Mouse (Mus musculus) cerebellum, postnatal 14 days (tissue): ENCODE measurements around the gene Cacna1d.

Source experiments
- DNase-seq, 2 experiments: peaks; one replicate each; pipeline ENCODE4 v3.0.0; 2021; ENCODE audit warnings: mixed read lengths in 2 of 2

Cacna1d gene

DNA sequence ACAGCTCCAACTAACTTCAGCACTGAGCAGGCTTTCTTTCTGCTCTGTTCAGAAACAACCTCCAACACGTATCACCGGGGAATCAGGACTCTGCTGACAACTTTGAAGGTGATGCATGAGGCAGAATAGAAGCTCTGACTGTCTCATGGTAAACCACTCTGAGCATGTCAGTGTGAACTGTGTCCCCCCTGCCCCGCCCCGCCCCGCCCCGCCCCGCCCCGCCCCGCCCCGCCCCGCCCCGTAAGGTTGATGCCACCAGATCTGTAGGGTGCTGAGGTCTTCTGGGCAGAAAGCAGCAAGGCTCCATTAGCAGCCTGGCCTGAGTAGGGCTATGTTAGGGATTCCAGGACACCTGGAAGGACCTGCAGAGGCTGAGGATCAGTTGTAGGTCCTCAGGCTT is 424.5 kb downstream of the Cacna1d start:
- DNase-seq: no peak

DNA sequence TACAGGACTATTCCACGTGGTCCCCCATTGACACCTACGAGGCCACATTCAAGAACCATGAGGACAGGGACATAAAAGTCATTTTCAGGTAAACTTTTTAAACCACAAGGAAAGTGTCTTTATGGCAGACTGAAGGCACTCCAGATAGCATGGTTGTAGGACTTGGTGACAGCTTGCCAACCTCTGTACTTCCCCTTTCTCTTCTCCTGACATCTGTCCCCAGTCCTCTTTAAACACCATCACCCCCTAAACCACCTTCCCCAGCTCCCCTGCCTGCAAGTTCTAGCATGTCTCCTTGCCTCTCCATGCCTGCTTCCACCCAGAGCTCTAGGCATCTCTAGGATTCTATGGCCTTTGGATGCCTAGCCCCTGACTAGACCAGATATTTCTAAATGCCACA is 426.4 kb downstream of the Cacna1d start:
- no peak for DNase-seq

GRCm38 (mm10) chr14:30056031-30056766 is 435.1 kb downstream of the Cacna1d start:
- DNase-seq: peak; percentile 89 to 90

GRCm38 (mm10) chr14:30054922-30055321 is 436.3 kb downstream of the Cacna1d start:
- no peak for DNase-seq

DNA sequence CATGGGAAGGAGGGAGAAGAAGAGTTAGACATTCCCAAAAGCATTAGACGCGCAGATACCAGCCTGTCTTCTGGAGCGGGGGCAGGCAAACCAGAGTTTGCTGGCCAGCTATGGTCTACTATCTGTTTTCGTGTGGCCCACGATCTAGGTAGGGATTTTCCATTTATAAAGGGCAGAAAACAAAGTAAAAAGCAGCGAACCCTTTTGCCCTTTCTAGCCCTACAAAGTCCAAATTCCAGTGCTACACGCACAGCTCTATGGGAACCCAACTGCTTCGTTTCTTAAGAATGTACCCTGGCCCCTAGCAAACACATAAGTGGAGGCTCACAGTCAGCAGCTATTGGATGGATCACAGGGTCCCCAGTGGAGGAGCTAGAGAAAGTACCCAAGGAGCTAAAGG is 441.0 kb downstream of the Cacna1d start:
- no peak for DNase-seq

DNA sequence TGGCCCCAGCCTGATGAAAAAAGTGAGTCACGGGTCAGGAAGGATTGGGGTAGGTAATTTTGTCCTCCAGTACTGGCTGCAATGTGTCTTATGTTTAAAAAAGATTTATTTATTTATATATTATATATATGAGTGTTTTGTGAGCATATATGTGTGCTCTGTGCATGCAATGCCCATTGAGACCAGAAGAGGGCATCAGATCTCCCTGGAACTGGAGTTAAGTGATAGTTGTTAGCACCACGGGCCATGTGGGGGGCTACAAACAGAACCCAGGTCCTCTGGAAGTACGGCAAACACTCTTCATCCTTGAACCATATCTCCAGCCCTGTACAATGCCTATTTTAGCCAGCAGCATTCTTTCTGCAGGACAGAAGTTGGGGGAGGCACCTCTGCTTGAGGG is 443.2 kb downstream of the Cacna1d start:
- peak in 1 of 2 experiments; percentile 46 for DNase-seq

DNA sequence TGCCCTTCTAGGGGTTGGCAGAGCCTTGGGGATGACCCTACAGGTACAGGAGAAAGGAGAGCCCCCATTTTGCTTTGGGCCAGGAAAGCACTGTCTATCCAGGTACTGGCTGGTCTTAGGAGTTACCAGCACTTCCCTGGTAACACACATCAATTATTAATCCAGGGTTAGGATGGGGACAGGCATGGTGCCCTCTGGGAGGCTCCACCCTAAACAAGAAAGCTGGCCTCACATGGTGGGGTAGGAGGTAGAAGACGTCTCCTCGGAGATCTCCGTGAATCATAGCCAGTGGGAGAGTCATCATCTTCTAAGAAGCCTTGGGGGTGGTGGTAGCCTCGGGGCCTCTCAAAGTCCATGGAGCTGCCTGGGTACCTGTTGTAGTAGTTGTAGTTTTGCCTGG is 444.3 kb downstream of the Cacna1d start:
- no peak for DNase-seq

DNA sequence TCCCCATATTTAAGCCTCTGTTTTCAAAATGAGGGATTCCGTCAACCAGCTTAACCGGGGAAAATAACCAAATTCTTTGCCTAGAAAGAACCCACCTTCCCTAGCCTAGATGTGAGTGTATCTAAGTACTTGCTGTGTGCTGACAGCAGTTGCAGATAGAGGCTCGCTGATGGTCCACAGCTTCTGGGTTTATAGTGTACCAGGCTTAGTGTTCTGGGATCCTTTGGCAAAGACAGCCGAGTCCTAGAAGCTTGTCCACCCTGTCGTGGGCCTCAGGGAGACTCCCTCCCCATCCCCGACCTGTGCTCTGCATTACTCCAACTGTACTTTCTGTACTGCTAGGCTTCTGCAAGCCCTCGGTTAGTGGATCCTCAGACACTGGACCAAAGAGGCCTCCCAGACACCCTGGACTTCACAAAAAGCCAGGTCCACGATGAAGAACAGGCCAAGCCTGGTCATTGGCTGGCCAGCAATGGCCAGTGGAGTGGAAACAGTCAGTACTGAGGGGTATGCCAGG is 445.5 kb downstream of the Cacna1d start:
- no peak for DNase-seq

DNA sequence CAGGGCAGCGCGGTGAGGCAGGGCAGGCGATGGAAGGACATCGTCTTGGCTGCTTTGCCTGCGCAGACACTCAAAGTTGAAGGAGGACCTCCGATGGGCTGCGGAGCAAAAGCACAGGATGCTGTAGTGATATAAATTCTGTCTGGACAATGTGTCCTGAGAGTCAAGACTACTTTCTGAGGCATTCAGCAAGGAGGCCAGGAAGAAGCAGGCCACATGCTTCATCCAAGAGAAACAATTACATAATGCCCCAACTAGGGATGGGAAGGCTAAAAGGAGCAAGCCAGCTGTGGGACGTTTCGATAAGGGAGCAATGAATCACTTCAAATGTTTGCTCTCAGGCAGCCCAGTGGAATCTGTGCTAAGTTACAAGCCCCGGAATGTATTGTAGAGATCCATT is 446.0 kb downstream of the Cacna1d start:
- DNase-seq: no peak

GRCm38 (mm10) chr14:30043356-30043940 is 447.8 kb downstream of the Cacna1d start:
- DNase-seq: no peak

DNA sequence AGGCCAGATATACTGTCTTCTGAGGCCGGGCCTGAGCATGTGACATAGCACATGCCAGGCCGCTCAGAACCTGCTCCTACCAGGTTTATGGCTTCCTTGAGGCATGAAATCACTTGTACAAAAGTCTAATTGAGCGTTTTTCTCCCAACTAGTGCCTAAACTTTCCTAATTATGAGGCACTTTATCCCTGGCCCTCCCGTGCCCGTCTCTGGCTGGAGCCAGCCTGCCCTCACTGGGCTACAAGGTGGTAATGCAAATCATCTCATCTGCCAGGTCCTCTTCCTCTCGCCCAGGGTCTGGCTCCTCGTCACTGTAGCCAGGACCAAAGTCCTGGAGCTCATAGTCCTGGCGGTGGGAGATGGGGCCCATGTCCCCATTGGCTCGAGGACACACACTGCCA is 449.4 kb downstream of the Cacna1d start:
- no peak for DNase-seq

GRCm38 (mm10) chr14:30039413-30039812 is 451.8 kb downstream of the Cacna1d start:
- DNase-seq: no peak

DNA sequence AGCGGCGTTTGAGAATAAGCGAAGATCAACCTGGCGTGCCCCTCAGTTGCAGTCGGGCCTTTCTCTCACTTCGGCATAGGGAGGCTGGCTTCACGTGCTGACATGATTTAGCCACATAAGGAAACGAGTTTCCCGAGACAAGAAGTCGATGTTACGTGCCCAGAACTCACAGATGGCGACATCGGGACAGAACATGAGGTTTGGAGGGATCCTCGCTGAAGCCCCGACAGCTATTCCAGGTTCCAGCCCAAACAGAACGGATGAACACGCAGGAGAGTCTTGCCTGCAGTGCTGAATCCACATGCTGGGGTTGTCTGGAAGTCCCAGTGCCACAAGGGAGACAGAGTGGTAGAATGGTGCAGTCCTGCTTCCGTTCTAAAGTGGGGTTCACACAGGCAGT is 452.8 kb downstream of the Cacna1d start:
- DNase-seq: peak; percentile 55 to 60

GRCm38 (mm10) chr14:30033405-30033804 is 457.9 kb downstream of the Cacna1d start:
- DNase-seq: no peak

DNA sequence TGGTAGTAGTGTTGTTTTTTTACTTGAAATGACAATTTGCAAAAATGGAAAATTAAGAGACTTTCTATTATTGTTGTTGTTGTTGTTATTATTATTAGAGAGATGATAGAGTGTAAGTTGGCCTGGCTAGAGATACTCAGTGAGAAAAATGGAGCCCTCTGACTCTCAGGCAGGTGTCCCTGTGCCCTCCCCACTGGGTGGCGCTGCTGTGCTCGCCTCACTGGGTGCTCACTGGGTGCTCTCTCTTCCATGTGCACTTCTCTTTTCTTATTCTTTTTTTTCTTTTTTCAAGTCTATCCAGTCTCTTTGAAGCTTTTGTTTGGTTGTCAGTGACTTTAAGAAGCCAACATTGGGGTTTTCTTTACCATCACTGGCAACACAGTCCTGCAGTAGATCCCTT is 463.9 kb downstream of the Cacna1d start:
- peak in 1 of 2 experiments; percentile 63 for DNase-seq

- DNase-seq: no peak
Observed at GRCm38 (mm10) chr14:30024387-30024786, 466.9 kb downstream of the Cacna1d start.

DNA sequence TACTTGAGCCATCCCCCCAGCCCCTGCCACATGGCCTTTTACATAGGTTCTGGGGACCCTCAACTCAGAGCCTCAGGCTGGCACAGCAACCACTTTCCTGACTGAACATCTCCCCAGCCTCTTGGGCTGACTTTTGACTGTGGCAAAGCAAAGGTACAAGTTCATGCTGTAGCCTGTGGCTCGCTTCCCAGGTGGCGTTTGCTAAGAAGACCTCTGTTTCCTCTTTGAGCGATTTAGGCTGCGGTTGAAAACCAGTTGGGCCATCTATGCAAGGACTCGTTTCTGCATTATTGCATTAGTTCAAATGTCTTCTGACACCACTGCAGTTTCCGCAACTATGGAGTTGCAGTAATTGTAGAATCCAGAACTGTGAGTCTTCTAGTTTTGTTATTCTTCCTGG is 468.8 kb downstream of the Cacna1d start:
- DNase-seq: no peak

GRCm38 (mm10) chr14:30019792-30020575 is 471.3 kb downstream of the Cacna1d start:
- no peak for DNase-seq

DNA sequence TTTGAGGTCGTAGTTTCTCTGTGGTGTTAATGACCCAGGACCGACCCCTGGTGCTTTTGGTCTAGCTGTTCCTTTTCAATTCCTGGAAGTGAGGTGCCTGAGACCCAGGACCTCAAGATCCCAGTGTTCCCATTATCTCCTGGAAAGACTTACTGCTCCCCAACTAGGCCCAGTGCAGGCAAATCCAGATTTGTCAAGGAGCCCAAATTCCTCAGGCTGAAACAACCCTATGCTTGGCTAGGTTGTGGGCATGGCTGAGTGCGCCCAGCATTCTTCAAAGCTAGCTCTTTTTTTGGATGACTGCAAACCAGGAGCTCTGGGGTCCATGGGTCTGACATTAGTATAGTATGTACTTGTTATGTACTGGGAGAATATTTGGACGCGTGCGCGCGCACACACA is 471.9 kb downstream of the Cacna1d start:
- DNase-seq: no peak

GRCm38 (mm10) chr14:30018846-30019245 is 472.4 kb downstream of the Cacna1d start:
- no peak for DNase-seq

- no peak for DNase-seq
Observed at GRCm38 (mm10) chr14:30018463-30018801, 472.8 kb downstream of the Cacna1d start.

- no peak for DNase-seq
Observed at GRCm38 (mm10) chr14:30017794-30018462, 473.3 kb downstream of the Cacna1d start.

DNA sequence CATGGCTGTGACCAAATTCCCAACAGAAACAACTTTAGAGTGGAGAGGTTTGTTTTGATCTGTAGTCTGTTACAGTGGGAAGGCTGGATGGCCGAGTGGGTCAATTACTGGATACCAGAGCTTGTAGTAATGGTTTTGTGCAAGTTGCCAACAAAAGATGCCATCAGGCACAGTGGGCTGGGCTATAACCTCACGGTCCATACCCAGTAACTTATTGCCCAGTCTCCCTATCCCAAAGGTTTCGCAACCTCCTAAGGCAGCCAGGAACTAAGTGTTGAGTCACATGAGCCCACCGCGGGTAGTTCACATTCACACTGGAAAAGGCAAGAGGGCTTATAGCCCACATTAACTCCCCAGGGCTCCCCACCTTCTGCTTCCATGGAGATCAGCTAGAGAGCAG is 474.6 kb downstream of the Cacna1d start:
- DNase-seq: no peak
